Mouse (Mus musculus) pancreas, adult 10 weeks (tissue): ENCODE data around the gene Il20ra. TPM values are rescaled to one million over a fixed set of nuclear protein-coding genes. Genes with fewer than 3 reads are reported as not detected.

ENCODE experiments used
- polyA plus RNA-seq: library from polyadenylated mRNA; stranded (reverse); fragments of 350-450 nt; fragmentation: Illumina TruSeq; extraction: RNeasy Lipid Tissue Mini Kit (QIAGEN cat#74804); gene quantifications from one replicate; pipeline ENCODE4 v1.2.3, GENCODE M21; 2015; ENCODE audit warnings: low read depth, low replicate concordance; ENCODE audit not compliant: insufficient read depth

Gene Il20ra
- polyA plus RNA-seq: not detected

GRCm38 (mm10) chr10:19712421-19712836 is at the start of gene Il20ra:
Gene Il20ra (plus strand): TSS chr10:19712570.

Other genes with a start within 250 kb of the Il20ra start
- 20.5 TPM for gene Ifngr1, start 120.6 kb upstream of the Il20ra start, polyA plus RNA-seq
- not detected for gene Il22ra2, start 90.6 kb upstream of the Il20ra start, polyA plus RNA-seq
- gene Slc35d3, start 138.9 kb downstream of the Il20ra start, polyA plus RNA-seq: 1.6 TPM
- gene Pex7, start 195.1 kb downstream of the Il20ra start, polyA plus RNA-seq: 4.5 TPM
- 2.8 TPM for gene Map3k5, start 221.9 kb downstream of the Il20ra start, polyA plus RNA-seq